Mouse (Mus musculus): ENCODE data around the gene Ceacam20.
"Not testable (repeated sequence)": the region's sequence is repeated elsewhere in the genome, so short reads cannot be mapped to it uniquely, and the experiment has no call there.

The Ceacam20 gene

GRCm38 (mm10) chr7:19964985-19965579 lies at the start of gene Ceacam20:
TSS of gene Ceacam20 (plus strand) at chr7:19965412.
- DNase-seq (ENCODE audit: low spot score in 2 of 2): no peak

DNA sequence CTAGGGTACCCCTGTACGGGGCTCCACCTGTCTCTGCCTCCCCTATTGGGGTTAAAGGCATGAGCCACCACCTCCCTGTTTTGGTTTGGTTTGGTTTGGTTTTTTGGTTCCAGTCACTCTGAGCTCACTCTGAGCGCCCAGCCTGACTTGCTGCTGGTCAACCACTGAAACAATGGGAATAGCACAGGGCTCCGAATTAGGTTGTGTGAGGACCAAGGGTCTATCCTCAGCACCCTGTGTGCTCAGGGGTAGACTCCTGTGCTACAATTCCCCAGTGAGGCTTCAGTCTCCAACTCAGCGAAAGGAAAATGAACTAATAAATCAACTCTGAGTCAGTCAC lies 45.1 kb upstream of the Ceacam20 start:
- no peak for DNase-seq (ENCODE audit: low spot score in 2 of 2)

- DNase-seq (ENCODE audit: low spot score in 2 of 2): peak; percentile 22 to 52
Observed at GRCm38 (mm10) chr7:19920506-19921261, 44.5 kb upstream of the Ceacam20 start, which contains the start of gene Pvr. TSS of gene Pvr (minus strand) at chr7:19921160.

DNA sequence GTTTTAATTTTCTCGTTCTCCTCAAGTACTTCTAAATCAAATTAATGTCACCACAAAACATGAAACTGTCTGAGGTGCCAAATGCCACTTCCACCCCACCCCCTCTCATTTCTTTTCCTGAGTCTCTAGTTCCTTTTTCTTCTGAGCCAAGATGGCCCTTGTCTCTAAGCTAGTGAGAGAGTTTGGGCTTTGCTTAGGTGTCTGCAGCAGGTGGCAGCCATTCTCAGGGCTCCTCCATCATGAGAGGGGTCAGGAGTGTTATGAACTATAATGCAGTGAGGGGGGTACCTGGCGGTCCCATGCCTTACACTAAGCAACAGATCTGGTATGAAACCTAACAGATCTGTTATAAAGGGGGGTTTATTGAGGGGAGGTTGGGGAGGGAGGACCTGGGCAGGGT lies 41.9 kb upstream of the Ceacam20 start:
- DNase-seq (ENCODE audit: low spot score in 2 of 2): no peak

- peak in 1 of 2 experiments; percentile 40 for DNase-seq (ENCODE audit: low spot score in 2 of 2)
Observed at GRCm38 (mm10) chr7:19923797-19924196, 41.4 kb upstream of the Ceacam20 start.

GRCm38 (mm10) chr7:19925376-19925775 lies 39.8 kb upstream of the Ceacam20 start:
- no peak for DNase-seq (ENCODE audit: low spot score in 2 of 2)

- peak in 1 of 2 experiments; percentile 26 for DNase-seq (ENCODE audit: low spot score in 2 of 2)
Observed at GRCm38 (mm10) chr7:19926849-19927480, 38.2 kb upstream of the Ceacam20 start.

GRCm38 (mm10) chr7:19928486-19928885 lies 36.7 kb upstream of the Ceacam20 start:
- no peak for DNase-seq (ENCODE audit: low spot score in 2 of 2)

GRCm38 (mm10) chr7:19930481-19930880 lies 34.7 kb upstream of the Ceacam20 start:
- DNase-seq (ENCODE audit: low spot score in 2 of 2): not testable (repeated sequence)

DNA sequence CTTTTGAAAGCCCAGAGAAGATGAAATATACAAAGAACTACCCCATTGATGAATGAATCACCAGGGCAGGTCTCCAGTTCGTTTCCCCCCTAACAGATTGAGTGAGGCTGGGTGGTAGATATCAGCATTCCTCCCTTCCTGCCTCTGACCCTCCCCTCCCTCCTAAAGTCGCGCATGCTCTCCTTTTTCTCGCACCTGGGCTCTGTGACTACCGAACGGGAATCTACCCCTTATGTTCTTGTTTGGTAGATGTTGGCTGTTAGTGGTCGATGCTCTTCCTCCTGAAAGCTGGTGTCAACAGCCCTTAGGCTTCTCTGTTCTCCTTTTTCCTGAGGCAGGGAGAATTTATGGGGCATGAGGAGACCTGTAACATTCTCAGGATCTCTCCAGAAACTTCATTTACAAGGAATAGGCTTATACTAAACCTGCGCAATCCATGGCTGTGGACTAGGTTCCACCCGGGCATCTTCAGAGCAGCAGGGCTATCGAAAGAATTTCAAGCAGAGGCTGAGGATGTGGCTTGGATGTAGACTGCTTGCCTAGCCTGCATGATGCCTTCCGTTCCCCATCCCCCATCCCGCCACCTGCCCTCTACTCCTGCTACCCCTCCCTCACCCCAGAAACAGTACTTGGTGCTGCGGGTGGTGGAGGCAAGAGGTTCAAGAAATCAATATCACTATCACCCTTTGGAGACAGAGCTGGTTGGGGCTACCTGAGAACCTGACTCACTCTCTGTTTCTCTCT lies 32.9 kb upstream of the Ceacam20 start:
- DNase-seq (ENCODE audit: low spot score in 2 of 2): peak; percentile 15 to 54

DNA sequence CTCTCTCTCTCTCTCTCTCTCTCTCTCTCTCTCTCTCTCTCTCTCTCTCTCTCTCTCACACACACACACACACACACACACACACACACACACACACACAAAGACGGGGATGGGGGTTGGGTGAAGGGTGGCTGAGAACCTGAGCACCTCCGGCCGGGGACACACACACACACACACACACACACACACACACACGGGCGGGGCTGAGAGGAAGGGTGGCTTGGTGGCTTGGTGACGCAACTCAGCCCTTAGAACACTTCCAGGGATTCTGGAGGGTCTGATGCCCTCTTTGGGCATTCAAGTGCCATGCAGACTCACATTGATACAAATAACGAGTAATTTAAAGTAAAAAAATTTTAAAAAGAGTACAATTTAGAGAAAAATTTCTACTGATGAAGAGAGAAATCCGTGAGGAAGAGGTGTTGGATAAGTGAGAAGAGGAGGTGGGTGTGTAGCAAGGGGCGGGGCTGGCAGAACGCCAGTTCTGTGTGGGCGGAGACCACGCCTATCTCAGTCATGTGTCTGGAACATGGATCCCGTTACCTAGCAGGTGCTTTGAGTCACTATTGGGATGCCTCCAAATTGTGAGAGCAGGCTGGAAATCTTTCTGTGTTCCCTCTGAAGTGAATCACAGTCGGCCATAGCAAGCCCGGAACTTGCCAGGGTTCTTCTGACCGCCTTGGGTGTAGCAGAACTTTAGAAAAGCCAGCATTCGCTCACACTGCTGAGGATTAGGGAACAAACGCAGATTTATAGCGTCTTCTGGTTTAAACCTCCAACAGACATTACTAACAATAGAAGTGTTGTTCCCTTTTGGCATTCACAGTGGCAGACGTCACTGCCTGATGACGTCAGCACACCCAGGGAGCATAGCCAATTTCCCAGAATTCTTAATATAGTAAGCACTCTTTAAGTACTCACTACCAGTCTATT lies 32.1 kb upstream of the Ceacam20 start:
- DNase-seq (ENCODE audit: low spot score in 2 of 2): peak; percentile 42 to 64

DNA sequence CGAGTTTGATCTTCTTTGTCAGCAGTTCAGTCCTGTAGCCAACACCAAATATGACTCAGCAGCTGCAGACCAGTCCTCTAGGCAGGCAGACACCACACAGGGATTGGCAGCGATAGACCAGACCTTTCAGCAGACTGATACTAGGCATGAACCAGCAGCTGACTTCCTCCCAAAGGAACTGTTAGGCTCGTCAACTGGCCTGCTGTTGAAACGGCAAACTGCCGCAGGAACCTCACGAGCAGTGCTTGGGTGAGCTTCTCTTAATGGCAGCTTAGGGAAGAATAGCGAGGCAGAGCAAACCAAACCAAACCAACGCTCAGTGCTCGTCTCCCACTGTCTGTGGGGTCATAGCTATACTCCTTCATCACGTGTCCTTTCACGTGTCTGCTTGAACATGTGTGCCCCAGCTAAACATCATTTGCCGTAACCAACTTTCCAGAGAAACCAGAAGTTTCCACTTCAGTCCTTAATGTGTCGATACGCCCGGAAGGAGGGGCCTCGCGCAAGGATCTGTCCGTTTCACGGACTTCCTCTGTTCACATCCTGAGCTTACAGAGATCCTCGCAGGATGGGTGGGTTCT lies 30.0 kb upstream of the Ceacam20 start:
- peak; percentile 9 to 25 for DNase-seq (ENCODE audit: low spot score in 2 of 2)

DNA sequence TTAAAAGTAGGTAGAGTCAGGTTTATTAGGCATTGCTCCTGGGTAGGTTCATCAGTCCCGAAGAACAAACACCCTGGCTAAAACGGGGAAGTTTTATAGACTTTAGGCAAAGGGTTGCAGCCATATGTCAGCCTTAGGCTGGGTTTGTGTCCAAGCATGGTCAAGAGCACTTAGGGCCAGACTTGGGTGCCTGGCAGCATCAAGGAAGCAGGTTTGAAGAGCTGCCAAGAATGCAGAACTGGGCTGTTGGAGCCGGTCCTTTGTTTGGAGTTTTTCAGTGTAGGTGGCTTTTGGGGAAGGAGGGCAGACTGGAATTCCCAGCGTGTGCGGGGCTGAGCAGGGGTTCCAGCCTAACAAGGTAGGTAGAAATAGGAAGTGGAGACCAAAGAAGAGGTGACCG lies 29.3 kb upstream of the Ceacam20 start:
- DNase-seq (ENCODE audit: low spot score in 2 of 2): no peak

DNA sequence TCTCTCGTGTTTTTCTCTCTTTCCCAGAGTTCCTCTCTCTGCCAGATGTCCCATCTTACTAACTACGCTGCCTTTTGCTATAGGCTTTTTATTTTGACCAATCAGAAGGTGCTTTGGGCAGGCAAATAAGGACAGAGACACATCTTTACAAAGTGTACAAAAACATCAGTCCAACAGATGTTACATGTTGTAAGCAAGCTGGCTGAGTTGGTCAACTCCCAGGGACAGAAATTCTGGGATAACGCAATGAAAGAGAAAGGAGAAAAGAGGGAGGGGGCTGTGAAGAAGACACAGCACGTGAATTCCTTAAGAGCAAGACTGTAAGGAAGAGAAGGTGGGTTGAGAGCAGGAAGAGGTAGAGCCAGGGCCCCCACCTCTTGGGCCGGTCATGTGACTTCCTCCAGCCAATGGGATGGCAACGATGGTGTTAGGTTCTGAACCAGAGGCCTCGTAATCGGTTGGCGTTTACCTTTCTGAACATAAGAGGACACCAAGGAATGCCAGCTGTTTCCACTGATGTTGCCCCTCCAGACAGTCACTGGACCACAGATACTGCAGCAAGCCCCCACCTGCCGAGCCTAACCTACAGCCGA lies 27.9 kb upstream of the Ceacam20 start:
- no peak for DNase-seq (ENCODE audit: low spot score in 2 of 2)

DNA sequence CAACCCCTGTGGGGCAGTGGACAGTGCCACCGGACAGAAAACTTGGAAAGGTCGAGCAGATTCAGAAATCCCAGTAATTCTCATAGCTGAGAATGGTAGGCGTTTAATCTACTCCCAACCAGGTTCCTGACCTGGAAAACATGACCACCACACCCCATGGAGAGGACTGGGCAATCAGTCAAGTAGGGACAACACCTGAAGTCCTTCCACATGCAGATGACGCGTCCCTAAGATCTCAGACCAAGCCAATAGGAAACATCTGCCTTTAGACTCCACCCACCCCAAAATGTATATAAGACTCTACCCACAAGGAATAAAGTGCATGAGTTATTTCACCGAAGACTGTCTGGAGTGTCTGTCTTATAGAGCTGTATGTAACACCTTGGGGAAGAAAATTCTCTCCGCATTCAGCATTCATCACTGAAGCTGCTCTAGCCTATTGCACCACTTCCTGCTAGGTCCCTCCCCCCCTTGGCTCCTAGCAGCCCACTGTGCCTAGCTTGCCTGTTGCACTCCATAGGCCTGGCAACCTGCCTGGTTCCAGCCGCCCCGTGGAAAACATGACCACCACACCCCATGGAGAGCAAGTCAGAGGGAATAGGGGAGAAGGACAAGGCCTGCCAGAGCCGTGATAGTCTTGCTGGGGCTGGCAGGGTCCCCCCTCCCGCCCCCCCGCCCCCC lies 25.5 kb upstream of the Ceacam20 start:
- DNase-seq (ENCODE audit: low spot score in 2 of 2): peak; percentile 20 to 30

DNA sequence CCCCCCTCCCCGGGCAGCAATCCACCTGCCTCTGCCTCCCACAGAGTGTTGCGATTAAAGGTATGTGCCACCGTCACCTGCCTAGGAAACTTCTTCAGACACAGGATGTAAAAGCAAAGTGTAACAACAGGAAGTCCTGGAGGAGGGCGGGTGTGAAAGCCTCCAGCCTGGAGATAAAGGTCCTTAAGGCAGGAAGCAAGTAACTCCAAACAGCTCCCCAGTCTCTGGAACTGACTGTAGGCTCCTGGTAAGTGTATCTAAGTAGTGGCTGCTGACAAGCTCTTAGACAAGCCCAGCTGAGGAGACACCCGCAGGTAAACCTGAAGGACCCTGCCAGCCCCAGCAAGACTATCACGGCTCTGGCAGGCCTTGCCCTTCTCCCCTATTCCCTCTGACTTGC lies 25.0 kb upstream of the Ceacam20 start:
- DNase-seq (ENCODE audit: low spot score in 2 of 2): peak in 1 of 2 experiments; percentile 25

- DNase-seq (ENCODE audit: low spot score in 2 of 2): no peak
Observed at GRCm38 (mm10) chr7:19944709-19945108, 20.5 kb upstream of the Ceacam20 start.

DNA sequence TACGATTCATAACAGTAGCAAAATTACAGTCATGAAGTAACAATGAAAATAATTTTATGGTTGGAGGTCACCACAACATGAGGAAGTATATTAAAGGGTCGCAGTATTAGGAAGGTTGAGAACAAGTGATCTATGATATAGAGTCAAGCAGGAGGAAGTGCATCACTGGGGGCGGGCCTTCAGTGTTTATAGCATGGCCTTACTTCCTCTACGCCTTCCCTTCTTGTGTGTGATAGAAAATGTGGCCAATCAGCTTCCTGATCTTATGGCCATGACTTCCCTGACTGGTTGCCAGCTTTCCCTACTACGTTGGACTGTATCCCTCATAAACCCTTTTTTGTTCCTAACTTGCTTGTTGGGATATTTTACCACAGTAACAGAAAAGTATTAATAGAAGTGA lies 20.0 kb upstream of the Ceacam20 start:
- no peak for DNase-seq (ENCODE audit: low spot score in 2 of 2)

GRCm38 (mm10) chr7:19945821-19946515 lies 19.2 kb upstream of the Ceacam20 start:
- no peak for DNase-seq (ENCODE audit: low spot score in 2 of 2)

Measured in natural killer cell, adult 2 months (primary cell).